Mouse (Mus musculus) megakaryocyte, embryonic 14.5 days (primary cell): ENCODE data around the gene Zar1.

Source experiments
- FLI1 ChIP-seq: IDR thresholded peaks from 2 replicates; pipeline ENCODE4 v1.6.1; 2012; ENCODE audit warnings: low read length, inconsistent platforms, mixed read lengths
- GATA1 ChIP-seq: IDR thresholded peaks from 3 replicates; pipeline ENCODE4 v1.6.1; 2012; ENCODE audit warnings: mixed read lengths, low read length, inconsistent platforms, borderline replicate concordance

- TF ChIP-seq FLI1 (no peak), GATA1 (no peak)
These were observed 6.2 kb upstream of the Zar1 start, which contains the start of gene Gm5868 for GRCm38 (mm10) chr5:72587192-72587681.
